Mouse (Mus musculus) hindbrain, embryonic 15.5 days (tissue): ENCODE measurements at regions not wholly inside any gene's neighbourhood (a gene's known extent, or its start where the extent isn't known, plus 50 kb on each side); places are given as distances from the start of the nearest gene placed in this dataset.

Source experiments
- ATAC-seq: fragments of 200-750 bp; cut with Nextera tagmentation; 2 replicates; pipeline ENCODE4 v1.8.0; 2017; ENCODE audit warnings: low read depth, moderate number of reproducible peaks, moderate TSS enrichment; ENCODE audit not compliant: low FRiP score
- H3K27ac ChIP-seq: fragments of 300-500 bp; sonication (generic); replicated peaks from 2 replicates; pipeline ENCODE4 v1.5.1; 2015; ENCODE audit warnings: mild to moderate bottlenecking, inconsistent platforms
- H3K27me3 ChIP-seq: fragments of 300-500 bp; sonication (generic); 2 replicates; pipeline ENCODE4 v1.6.1; 2015; ENCODE audit warnings: control low read depth, inconsistent platforms
- H3K36me3 ChIP-seq: fragments of 300-500 bp; sonication (generic); 2 replicates; pipeline ENCODE4 v1.6.1; 2015; ENCODE audit warnings: control low read depth, inconsistent platforms
- H3K4me1 ChIP-seq: fragments of 300-500 bp; sonication (generic); replicated peaks from 2 replicates; pipeline ENCODE4 v1.6.1; 2015; ENCODE audit warnings: control low read depth, inconsistent platforms
- H3K4me2 ChIP-seq: fragments of 300-500 bp; sonication (generic); 2 replicates; pipeline ENCODE4 v1.6.1; 2015; ENCODE audit warnings: moderate library complexity, mild to moderate bottlenecking, inconsistent platforms
- H3K4me3 ChIP-seq: fragments of 300-500 bp; sonication (generic); 2 replicates; pipeline ENCODE4 v1.5.1; 2015; ENCODE audit warnings: mild to moderate bottlenecking, inconsistent platforms
- H3K9ac ChIP-seq: fragments of 300-500 bp; sonication (generic); 2 replicates; pipeline ENCODE4 v1.6.1; 2015; ENCODE audit warnings: inconsistent platforms
- H3K9me3 ChIP-seq: fragments of 300-500 bp; sonication (generic); 2 replicates; pipeline ENCODE4 v1.6.1; 2016; ENCODE audit warnings: control low read depth, inconsistent platforms
- WGBS: fragments of 180-500 bp; shearing (Covaris S2); methylation state at CpG from one replicate; pipeline ENCODE4 v1.1.7; 2015; 5-methylcytosine and 5-hydroxymethylcytosine counted together

DNA sequence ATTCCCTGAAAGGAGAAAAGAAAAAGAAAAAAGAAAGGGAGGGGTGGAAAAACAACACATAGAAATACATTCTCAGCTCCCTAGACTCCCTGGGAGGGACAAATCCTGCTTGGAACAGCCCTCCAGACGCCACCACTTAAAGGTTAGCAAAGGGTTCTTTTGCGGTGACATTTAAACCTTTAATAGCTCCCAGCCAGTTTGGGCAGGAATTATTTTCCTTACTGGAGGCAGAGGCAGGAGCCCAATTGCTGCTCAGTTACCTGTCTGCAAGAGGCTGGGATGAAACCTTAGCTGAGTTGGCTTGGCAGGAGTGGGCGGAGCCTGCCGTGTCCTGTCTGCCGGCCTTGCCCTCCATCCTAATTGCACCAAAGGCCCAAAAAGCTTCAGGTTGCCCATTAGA, 490.4 kb upstream of the Etaa1 start:
- Histone ChIP-seq H3K36me3 (no peaks in the 10 kb centered on the region), H3K9ac (no peak overlapping the region), H3K27me3 (no peaks in the 10 kb centered on the region), H3K4me1 (no peaks in the 10 kb centered on the region), H3K4me3 (no peak overlapping the region), H3K4me2 (no peak overlapping the region), H3K27ac (no peak overlapping the region), H3K9me3 (no peaks in the 10 kb centered on the region)
- ATAC-seq, result no peak
- WGBS, result 74% methylated on average over 5 of the region's 5 CpGs

DNA sequence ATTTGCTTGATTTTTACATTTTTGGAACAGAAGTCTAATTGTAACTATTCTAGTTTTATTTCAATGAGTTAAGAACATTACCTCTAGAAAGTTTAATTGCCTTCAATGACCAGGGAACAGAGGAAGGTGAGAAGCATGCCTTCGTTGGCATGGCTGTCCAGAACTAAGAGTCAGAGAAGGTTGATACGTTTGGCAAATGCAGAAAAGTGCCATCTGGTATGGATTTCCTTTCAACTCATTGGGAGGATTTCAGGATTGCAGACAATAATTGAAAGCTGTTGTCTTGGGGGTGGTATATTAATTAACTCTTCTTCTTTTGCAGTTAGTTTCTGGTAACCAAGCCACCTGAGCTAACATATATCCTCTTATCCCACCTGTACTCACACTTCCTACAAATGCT, 489.5 kb upstream of the Etaa1 start:
- WGBS, result 79% methylated on average over 2 of the region's 2 CpGs
- no peaks in the 10 kb centered on the region for H3K4me1 ChIP-seq
- no peaks in the 10 kb centered on the region for H3K9me3 ChIP-seq
- H3K4me3 ChIP-seq, result no peak overlapping the region
- ATAC-seq, result no peak
- no peaks in the 10 kb centered on the region for H3K36me3 ChIP-seq
- no peak overlapping the region for H3K9ac ChIP-seq
- no peaks in the 10 kb centered on the region for H3K27me3 ChIP-seq
- H3K4me2 ChIP-seq, result no peak overlapping the region
- no peak overlapping the region for H3K27ac ChIP-seq

DNA sequence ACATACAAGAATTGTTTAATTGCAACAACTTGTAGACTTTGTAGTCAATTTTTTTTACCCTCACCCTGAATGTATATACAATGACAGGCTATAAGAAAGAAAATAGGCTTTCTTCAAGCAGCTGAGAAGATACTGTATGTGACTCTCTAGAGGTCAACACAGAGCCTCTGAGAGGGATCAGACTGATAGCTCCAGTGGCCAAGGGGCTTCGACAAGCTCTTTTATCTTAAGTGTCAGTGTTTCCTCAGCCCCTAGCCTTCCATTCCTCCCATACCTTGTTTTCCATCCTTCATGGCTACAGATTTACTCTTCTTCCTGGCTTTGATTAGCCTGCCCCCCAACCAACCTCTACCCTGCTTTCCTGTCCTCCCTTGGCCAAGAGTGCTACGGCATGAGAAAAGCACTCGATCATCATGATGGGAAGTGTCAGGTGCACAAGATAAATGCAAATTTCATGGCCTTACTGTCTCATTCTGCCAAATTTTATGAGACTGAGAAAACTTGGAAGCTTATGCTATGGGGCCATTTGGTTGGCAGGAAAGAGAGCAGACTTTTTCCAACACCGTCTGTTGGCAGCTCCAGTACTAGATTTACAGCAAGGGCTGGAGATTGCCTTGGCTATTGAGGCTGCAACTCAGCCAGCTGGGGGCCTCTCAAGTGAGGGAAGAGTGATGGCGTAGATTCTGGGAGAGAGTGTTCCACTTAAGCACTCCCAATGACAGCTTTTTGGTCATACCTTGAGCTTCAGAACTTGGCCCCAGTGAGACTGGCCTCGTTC, 484.3 kb upstream of the Etaa1 start:
- no peaks in the 10 kb centered on the region for H3K36me3 ChIP-seq
- peak; percentile 74 for ATAC-seq
- no peaks in the 10 kb centered on the region for H3K4me1 ChIP-seq
- 73% methylated on average over 6 of the region's 6 CpGs for WGBS
- no peaks in the 10 kb centered on the region for H3K9me3 ChIP-seq
- H3K4me3 ChIP-seq, result no peak overlapping the region
- H3K9ac ChIP-seq, result no peak overlapping the region
- H3K27me3 ChIP-seq, result no peaks in the 10 kb centered on the region
- no peak overlapping the region for H3K27ac ChIP-seq
- H3K4me2 ChIP-seq, result no peak overlapping the region

DNA sequence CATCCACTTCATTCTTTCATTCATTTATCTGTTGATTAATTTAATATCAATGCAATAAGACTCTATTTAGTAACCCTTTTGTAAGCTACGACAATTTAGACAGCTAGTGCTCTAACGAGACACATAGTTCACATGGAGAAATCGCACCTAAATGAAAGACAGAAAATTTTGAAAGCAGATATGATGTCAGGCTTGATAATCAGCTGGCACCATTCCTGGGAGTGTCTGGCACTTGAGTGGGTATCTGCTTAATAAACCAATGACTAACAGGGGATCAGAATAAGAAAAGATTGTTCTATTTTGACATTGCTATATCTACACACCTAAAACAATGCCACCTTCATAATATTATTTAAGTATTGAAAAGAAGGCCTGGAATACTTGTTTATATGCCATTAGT, 467.4 kb upstream of the Etaa1 start:
- Histone ChIP-seq H3K4me3 (no peak overlapping the region), H3K9me3 (no peaks in the 10 kb centered on the region), H3K9ac (no peak overlapping the region), H3K27me3 (no peaks in the 10 kb centered on the region), H3K4me1 (no peaks in the 10 kb centered on the region), H3K4me2 (no peak overlapping the region), H3K27ac (no peak overlapping the region), H3K36me3 (no peaks in the 10 kb centered on the region)
- ATAC-seq, result no peak
- WGBS, result 82% methylated on average over 3 of the region's 3 CpGs

DNA sequence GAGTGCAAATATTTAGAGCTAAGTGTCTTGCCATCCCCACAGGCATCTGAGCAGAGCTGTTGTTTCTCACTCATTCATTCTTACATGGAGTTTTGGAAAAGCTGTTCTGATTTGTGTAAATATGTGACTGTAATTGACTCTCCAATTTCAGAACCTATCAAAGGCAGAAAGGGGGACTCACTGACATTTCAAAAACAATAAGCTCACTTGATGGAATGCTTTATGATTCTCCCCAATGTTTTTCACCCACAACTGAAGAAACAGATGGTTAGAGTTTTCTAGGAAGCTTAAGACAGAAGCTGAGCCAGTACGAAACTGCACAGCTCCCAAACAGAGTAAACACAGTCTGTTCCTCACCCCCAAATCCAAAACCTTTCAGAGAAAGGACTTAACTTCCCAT, 460.1 kb upstream of the Etaa1 start:
- H3K27me3 ChIP-seq, result no peaks in the 10 kb centered on the region
- H3K36me3 ChIP-seq, result no peaks in the 10 kb centered on the region
- H3K4me2 ChIP-seq, result no peak overlapping the region
- no peak for ATAC-seq
- H3K9me3 ChIP-seq, result no peaks in the 10 kb centered on the region
- WGBS, result 71% methylated on average over 1 of the region's 1 CpGs
- no peaks in the 10 kb centered on the region for H3K4me1 ChIP-seq
- H3K4me3 ChIP-seq, result no peak overlapping the region
- H3K9ac ChIP-seq, result no peak overlapping the region
- no peak overlapping the region for H3K27ac ChIP-seq

DNA sequence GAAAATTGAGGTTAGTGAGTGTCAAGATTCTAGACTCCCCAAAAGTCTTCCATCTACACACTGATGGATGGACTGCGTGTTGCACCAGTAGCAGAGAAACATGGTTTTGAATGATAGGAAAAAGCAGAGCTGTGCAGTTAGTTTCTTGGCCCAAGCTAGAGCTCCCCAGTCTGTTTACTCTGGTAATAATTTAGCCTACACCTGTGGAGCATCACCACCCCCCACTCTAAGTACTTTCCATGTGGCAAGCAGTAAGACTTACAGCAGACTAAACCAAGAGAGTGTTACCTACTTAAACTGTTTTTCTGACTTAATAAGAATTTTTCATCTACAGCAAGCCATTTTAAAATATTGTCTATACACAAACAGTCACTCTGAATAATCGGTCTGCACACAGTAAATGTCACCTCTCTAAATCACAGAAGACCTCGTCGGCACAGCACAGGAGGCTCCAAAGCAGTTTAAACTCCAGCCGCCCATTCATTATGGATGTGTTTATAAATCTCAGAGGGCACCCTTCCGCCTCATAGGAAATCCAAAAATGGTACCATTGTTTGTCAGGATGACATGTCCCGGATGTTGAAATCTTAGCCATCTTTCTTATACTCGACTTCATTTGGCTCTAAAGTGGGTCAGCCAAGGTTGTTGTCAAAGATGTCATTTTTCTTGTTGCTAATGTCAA, 454.5 kb upstream of the Etaa1 start:
- no peaks in the 10 kb centered on the region for H3K27me3 ChIP-seq
- no peak overlapping the region for H3K4me3 ChIP-seq
- no peak overlapping the region for H3K4me2 ChIP-seq
- H3K9me3 ChIP-seq, result no peaks in the 10 kb centered on the region
- no peaks in the 10 kb centered on the region for H3K36me3 ChIP-seq
- no peak overlapping the region for H3K9ac ChIP-seq
- ATAC-seq, result no peak
- no peak overlapping the region for H3K27ac ChIP-seq
- 61% methylated on average over 8 of the region's 8 CpGs for WGBS
- no peaks in the 10 kb centered on the region for H3K4me1 ChIP-seq

DNA sequence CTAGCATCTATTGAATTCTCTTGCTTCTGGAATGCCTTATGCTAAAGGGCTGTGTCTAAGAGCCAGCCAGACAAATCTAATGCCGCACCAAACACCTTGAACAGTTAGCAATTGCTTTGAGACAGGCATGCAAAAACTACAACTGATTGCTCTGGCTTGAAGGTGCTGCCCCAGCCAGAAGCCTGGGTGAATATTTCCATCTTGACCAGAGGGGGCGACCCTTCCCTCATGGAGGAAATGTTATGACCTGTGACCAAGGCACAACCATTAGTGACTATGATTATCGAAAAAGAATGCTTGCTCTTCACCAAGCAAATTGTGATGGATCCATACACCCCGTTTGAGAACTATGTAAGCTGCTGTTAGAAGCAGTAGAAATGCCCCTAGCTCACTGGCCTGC, 445.9 kb upstream of the Etaa1 start:
- H3K27me3 ChIP-seq, result no peaks in the 10 kb centered on the region
- H3K4me2 ChIP-seq, result no peak overlapping the region
- no peaks in the 10 kb centered on the region for H3K9me3 ChIP-seq
- H3K36me3 ChIP-seq, result no peaks in the 10 kb centered on the region
- 59% methylated on average over 4 of the region's 4 CpGs for WGBS
- H3K4me3 ChIP-seq, result no peak overlapping the region
- no peak for ATAC-seq
- no peak overlapping the region for H3K27ac ChIP-seq
- peaks cover 9% of the 10 kb centered on the region; the same call in 1 of the 2 replicates for H3K4me1 ChIP-seq
- no peak overlapping the region for H3K9ac ChIP-seq

DNA sequence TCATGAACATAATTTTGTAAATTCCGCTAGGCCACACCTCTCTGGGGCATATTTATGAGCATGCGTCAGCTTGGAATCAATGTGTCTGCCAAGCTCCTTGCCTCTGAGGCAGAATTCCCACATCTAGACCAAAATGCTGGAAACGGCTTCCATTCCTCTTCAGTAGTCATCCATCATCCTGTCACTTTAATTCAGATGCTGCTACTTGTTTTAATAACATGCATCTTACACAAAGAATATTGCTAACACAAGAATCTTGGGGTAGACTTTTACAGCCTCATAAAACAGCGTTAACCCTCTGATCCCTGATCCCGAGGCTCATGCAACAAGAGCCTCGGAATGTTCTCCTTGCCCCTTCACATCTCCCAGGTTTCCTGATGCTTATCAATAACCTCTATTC, 442.7 kb upstream of the Etaa1 start:
- Histone ChIP-seq H3K9ac (no peak overlapping the region), H3K27ac (no peak overlapping the region), H3K9me3 (no peaks in the 10 kb centered on the region), H3K27me3 (no peaks in the 10 kb centered on the region), H3K4me2 (no peak overlapping the region), H3K4me1 (peaks cover 9% of the 10 kb centered on the region; the same call in 1 of the 2 replicates), H3K4me3 (no peak overlapping the region), H3K36me3 (no peaks in the 10 kb centered on the region)
- ATAC-seq, result no peak
- 46% methylated on average over 6 of the region's 6 CpGs for WGBS

DNA sequence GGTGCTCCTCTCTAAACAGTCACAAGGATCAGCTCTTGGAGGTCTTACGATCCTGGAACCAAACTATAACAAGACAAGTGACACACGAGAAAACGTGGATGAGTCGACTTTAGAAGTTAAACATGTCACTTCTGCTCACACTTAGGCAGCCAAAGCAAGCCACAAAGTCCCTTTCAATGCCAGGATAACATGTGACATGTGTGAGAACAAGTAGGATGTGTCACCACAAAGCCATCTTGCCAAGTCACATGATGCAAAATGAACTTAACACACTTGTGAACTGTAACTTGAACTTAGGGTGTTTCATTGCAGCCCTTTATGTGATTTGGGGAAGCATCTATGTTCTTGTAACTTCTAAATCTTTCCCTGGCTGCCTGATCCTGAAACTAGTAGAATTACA, 442.0 kb upstream of the Etaa1 start:
- H3K4me3 ChIP-seq, result no peak overlapping the region
- WGBS, result 75% methylated on average over 4 of the region's 4 CpGs
- no peak overlapping the region for H3K27ac ChIP-seq
- H3K9me3 ChIP-seq, result no peaks in the 10 kb centered on the region
- no peak overlapping the region for H3K9ac ChIP-seq
- H3K36me3 ChIP-seq, result no peaks in the 10 kb centered on the region
- H3K27me3 ChIP-seq, result no peaks in the 10 kb centered on the region
- peaks cover 9% of the 10 kb centered on the region; the same call in 1 of the 2 replicates for H3K4me1 ChIP-seq
- H3K4me2 ChIP-seq, result no peak overlapping the region
- ATAC-seq, result no peak

DNA sequence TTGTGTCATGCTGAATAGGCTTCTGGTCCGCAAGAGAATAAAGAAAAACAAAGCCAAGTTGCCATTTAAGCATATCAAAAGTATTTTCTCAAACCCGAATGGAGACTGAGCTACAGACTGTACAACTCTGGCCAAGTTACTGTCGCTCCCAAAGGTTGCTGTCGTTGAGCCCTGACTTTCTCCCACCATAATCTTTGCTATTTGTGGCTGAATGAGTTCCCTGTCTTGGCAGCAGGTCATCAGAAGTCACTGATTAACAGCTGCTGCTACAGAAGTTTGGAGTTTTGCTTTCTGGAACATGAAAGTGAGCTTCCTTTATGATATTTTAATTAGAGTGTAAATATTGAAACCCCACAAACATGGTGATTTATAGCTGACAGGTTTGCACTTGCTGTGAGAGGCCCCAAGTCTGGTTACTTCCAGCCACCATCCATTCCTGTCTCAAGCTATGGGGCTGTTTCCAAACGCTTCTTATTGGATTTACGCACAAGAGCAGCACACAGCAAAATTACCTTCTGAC, 419.2 kb upstream of the Etaa1 start:
- no peak overlapping the region for H3K27ac ChIP-seq
- no peaks in the 10 kb centered on the region for H3K9me3 ChIP-seq
- no peak overlapping the region for H3K9ac ChIP-seq
- H3K4me1 ChIP-seq, result no peaks in the 10 kb centered on the region
- ATAC-seq, result no peak
- no peaks in the 10 kb centered on the region for H3K27me3 ChIP-seq
- H3K4me3 ChIP-seq, result no peak overlapping the region
- no peak overlapping the region for H3K4me2 ChIP-seq
- H3K36me3 ChIP-seq, result no peaks in the 10 kb centered on the region
- 86% methylated on average over 6 of the region's 6 CpGs for WGBS

DNA sequence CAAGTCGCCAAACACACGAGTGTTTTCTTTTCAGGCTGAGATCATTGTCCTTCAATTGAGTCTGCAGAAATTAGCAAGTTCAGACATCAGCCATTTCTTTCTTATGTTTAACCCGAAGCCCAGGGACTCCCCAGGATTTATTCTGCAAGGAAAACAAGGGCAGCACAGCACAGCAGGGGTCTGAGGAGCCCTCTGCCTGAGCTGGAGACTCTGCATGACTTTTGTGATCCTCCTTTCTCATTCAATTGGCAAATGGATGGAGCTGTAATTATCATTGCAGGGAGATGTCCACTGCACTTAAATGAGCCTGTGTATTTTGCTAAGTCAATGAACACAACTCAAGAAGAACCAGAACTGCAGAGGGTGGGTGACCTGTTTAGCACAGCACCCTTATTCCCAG, 417.6 kb upstream of the Etaa1 start:
- H3K4me1 ChIP-seq, result no peaks in the 10 kb centered on the region
- H3K27me3 ChIP-seq, result no peaks in the 10 kb centered on the region
- H3K27ac ChIP-seq, result no peak overlapping the region
- no peak overlapping the region for H3K4me3 ChIP-seq
- no peak for ATAC-seq
- H3K36me3 ChIP-seq, result no peaks in the 10 kb centered on the region
- no peak overlapping the region for H3K9ac ChIP-seq
- WGBS, result 10% methylated on average over 3 of the region's 3 CpGs
- no peaks in the 10 kb centered on the region for H3K9me3 ChIP-seq
- no peak overlapping the region for H3K4me2 ChIP-seq

DNA sequence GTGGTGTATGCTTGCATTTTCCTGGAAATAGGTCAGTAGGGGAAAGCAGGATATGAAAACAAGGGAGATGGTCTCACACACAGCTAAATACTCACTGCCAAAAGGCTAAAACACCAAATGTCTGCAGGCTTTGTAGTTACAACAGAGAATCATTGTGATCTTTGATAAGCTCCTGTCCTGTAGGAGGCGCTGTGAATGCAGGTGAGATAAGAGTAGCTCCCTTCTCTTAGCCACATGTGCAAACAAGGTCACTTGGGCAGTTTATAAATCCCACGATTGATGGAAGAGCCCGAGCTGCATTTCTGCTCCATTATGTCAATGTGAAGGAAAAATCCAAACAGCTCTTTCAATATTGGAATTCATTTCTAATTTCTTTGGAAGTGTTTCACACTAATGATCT, 417.2 kb upstream of the Etaa1 start:
- Histone ChIP-seq H3K4me3 (no peak overlapping the region), H3K9ac (no peak overlapping the region), H3K9me3 (no peaks in the 10 kb centered on the region), H3K27me3 (no peaks in the 10 kb centered on the region), H3K4me1 (no peaks in the 10 kb centered on the region), H3K36me3 (no peaks in the 10 kb centered on the region), H3K27ac (no peak overlapping the region), H3K4me2 (no peak overlapping the region)
- no peak for ATAC-seq
- 23% methylated on average over 3 of the region's 3 CpGs for WGBS
